Mouse (Mus musculus) heart, embryonic 16.5 days (tissue): ENCODE data around the gene Cntfr. TPM values are rescaled to one million over a fixed set of nuclear protein-coding genes. Genes with fewer than 3 reads are reported as not detected.
"Not testable (repeated sequence)": the region's sequence is repeated elsewhere in the genome, so short reads cannot be mapped to it uniquely, and the experiment has no call there.

Experiments used
- ATAC-seq: fragments of 200-750 bp; cut with Nextera tagmentation; replicated peaks from 2 replicates; pipeline ENCODE4 v1.8.0; 2017; ENCODE audit warnings: moderate number of reproducible peaks; ENCODE audit not compliant: insufficient read depth, low FRiP score; ENCODE audit errors: extremely low read depth
- H3K27ac ChIP-seq: fragments of 300-500 bp; sonication (generic); 2 replicates; pipeline ENCODE4 v1.5.1; 2014; ENCODE audit warnings: mild to moderate bottlenecking, low read length, control low read depth, moderate library complexity
- H3K27me3 ChIP-seq: fragments of 300-500 bp; sonication (generic); 2 replicates; pipeline ENCODE4 v1.6.1; 2014; ENCODE audit warnings: low read length, mixed read lengths; ENCODE audit not compliant: control insufficient read depth, insufficient read depth
- H3K36me3 ChIP-seq: fragments of 300-500 bp; sonication (generic); 2 replicates; pipeline ENCODE4 v1.6.1; 2014; ENCODE audit not compliant: control insufficient read depth, insufficient read depth
- H3K4me1 ChIP-seq: fragments of 300-500 bp; sonication (generic); 2 replicates; pipeline ENCODE4 v1.6.1; 2014; ENCODE audit warnings: low read length, mixed read lengths; ENCODE audit not compliant: control insufficient read depth, insufficient read depth
- H3K4me2 ChIP-seq: fragments of 300-500 bp; sonication (generic); 2 replicates; pipeline ENCODE4 v1.6.1; 2014; ENCODE audit warnings: low read depth, mild to moderate bottlenecking, control low read depth, low read length
- H3K4me3 ChIP-seq: fragments of 300-500 bp; sonication (generic); 2 replicates; pipeline ENCODE4 v1.5.1; 2014; ENCODE audit warnings: mild to moderate bottlenecking, control low read depth, low read length
- H3K9ac ChIP-seq: fragments of 300-500 bp; sonication (generic); 2 replicates; pipeline ENCODE4 v1.6.1; 2014; ENCODE audit warnings: low read length, control low read depth
- H3K9me3 ChIP-seq: fragments of 300-500 bp; sonication (generic); replicated peaks from 2 replicates; pipeline ENCODE4 v1.6.1; 2016; ENCODE audit warnings: low read length; ENCODE audit not compliant: control insufficient read depth
- WGBS: fragments of 180-500 bp; shearing (Covaris S2); extraction: QIAGEN DNeasy Blood & Tissue Kit; methylation state at CpG from one replicate; pipeline ENCODE4 v1.1.7; 2014; 5-methylcytosine and 5-hydroxymethylcytosine counted together
- polyA plus RNA-seq: library from polyadenylated mRNA; unstranded; fragments of >200 nt; fragmentation: Nextera tagmentation; extraction: Ambion mirVana; gene quantifications from 2 replicates; pipeline ENCODE4 v1.2.1, GENCODE M21; 2015

Gene Cntfr
- polyA plus RNA-seq, 1 experiment from 2014 or later: 1.5 TPM

DNA sequence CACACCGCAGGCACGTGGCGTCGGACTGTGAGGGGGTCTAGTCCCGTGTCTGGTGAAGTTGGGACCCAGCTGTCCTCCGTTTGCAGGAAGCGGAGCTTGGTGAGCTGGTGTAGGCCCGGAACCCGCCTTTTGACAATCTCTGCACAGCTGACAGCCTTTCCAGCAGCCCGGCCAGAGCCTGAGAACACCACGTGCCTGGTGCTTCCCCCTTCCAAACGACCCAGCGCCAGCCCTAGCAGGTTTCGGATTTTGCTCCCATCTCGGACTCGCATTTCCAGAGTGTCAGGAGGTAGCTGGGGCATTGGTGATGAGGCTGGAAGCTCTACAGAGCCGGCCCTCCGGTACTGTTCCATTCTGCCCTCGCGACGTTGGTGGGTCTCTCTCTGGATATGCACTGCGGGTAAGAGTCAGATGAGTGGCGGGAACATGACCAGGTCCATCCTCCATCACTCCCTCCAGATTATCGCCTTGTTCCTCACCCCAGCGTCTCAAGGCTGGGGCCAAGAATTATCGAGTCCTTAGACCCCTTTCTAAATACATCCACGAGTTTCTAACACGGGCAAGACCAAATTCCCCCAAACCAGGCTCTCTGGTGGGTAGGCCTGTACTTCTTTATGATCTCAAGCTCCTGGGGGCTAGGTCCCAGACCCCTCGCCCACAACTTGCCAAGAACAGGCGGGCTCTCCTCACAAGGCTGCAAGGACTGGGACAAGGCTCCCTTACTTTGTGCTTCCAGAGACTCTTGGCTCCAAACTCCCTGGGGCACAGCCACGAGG lies 15.7 kb upstream of the Cntfr start:
- H3K4me1 ChIP-seq: peaks cover 19% of the 10 kb centered on the region
- peak overlapping the region; percentile 88 for H3K4me3 ChIP-seq
- H3K27me3 ChIP-seq: no peaks in the 10 kb centered on the region
- H3K4me2 ChIP-seq: peak overlapping the region; percentile 81
- no peaks in the 10 kb centered on the region; the same call in 1 of the 2 replicates for H3K36me3 ChIP-seq
- peak overlapping the region; percentile 75 for H3K27ac ChIP-seq
- no peak; the same call in 1 of the 2 replicates for ATAC-seq
- 34% methylated on average over 31 of the region's 31 CpGs for WGBS
- H3K9ac ChIP-seq: peak overlapping the region; percentile 98
- no peaks in the 10 kb centered on the region for H3K9me3 ChIP-seq

DNA sequence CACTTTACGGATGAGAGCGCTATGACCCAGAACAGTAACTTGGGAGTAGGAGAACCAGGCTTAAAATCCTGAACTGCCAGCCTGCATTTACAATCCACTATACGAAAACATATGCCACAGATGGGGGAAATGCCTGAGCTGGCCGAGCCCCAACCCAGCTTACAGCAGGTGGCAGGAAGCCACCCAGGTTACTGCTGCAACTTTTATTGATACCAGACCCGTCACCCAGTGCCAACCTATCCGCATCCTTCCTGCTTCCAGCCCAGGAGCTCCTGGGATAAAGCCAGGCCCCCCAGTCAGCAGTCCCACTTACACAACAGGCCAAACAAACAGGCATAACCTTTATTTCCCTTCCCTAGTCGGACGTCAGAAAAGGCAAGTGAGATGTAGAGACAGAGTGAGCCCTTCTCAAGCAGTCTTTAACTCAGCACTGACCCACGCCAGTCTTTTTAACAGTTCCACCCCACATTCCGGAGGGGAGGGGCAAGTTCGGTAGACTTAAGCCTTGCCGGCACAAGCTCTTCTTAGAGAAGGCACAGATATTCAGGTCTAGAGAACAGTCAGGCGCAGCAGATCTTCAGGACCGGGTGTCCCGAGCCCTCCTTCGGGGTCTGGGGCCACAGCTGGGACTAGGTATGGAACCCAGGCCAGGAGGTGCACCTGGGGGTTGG lies 15.0 kb upstream of the Cntfr start:
- WGBS: 69% methylated on average over 16 of the region's 16 CpGs
- Histone ChIP-seq H3K4me1 (peaks cover 23% of the 10 kb centered on the region), H3K27ac (no peak overlapping the region)

DNA sequence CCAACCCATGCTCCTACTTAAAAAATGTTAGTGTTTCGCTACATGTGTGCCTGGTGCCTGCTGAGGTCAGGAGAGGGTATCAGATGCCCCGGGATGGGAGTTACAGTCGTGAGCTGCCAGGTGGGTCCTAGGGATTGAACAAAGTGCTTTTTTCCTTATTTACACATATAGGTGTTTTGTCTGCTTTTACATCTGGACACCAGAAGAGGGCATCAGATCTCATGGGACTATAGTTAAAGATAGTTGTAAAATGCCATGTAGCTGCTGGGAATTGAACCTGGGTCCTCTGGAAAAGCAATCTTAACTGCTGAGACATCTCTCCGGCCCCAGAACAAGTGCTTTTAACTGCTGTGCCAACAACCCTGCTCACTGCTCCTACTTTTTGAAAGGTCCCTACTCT lies 13.3 kb upstream of the Cntfr start:
- Histone ChIP-seq H3K36me3 (no peaks in the 10 kb centered on the region; the same call in 1 of the 2 replicates), H3K4me2 (no peak overlapping the region), H3K4me3 (no peak overlapping the region), H3K27ac (no peak overlapping the region), H3K9ac (no peak overlapping the region), H3K9me3 (no peaks in the 10 kb centered on the region), H3K4me1 (peaks cover 32% of the 10 kb centered on the region), H3K27me3 (no peaks in the 10 kb centered on the region)
- 59% methylated on average over 4 of the region's 4 CpGs for WGBS
- ATAC-seq: no peak

More for the DNA sequence above, 15.0 kb upstream of the Cntfr start:
- ATAC-seq: no peak
- H3K4me3 ChIP-seq: peak overlapping the region; percentile 88
- no peaks in the 10 kb centered on the region; the same call in 1 of the 2 replicates for H3K36me3 ChIP-seq
- H3K9ac ChIP-seq: peak overlapping the region; percentile 98
- peak overlapping the region; percentile 81 for H3K4me2 ChIP-seq
- H3K27me3 ChIP-seq: no peaks in the 10 kb centered on the region
- H3K9me3 ChIP-seq: no peaks in the 10 kb centered on the region

DNA sequence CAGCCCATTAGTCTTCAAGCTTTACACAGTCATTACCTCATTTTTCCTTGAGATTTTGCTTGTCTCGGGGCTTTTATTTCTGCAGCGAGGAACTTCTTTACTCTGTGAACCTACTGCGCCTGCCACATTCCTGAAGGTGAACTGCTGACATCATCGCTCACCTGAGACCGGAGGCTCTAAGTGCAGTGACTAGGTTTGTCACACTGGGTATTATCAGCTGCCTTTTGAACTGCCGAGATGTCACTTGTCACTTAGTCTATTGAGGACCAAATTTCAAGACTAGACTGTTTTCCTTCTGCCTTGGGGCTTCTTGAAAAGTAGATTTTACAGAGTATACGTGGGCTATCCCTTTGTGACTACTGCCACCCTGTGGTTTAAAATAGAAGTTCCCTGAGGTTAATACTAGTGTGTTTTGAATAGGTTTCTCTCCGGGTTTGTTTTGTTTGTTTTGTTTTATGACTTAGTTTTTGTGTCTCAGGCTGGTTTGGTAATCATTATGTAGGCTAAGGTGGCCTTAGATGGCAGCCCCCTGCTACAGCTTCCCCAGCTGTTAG lies 11.4 kb upstream of the Cntfr start:
- no peak for ATAC-seq
- no peak overlapping the region for H3K4me3 ChIP-seq
- peaks cover 27% of the 10 kb centered on the region for H3K4me1 ChIP-seq
- peaks cover 3% of the 10 kb centered on the region; the same call in 1 of the 2 replicates for H3K27me3 ChIP-seq
- no peaks in the 10 kb centered on the region; the same call in 1 of the 2 replicates for H3K36me3 ChIP-seq
- no peak overlapping the region for H3K27ac ChIP-seq
- no peak overlapping the region for H3K4me2 ChIP-seq
- no peaks in the 10 kb centered on the region for H3K9me3 ChIP-seq
- 38% methylated on average over 8 of the region's 8 CpGs for WGBS
- H3K9ac ChIP-seq: no peak overlapping the region

DNA sequence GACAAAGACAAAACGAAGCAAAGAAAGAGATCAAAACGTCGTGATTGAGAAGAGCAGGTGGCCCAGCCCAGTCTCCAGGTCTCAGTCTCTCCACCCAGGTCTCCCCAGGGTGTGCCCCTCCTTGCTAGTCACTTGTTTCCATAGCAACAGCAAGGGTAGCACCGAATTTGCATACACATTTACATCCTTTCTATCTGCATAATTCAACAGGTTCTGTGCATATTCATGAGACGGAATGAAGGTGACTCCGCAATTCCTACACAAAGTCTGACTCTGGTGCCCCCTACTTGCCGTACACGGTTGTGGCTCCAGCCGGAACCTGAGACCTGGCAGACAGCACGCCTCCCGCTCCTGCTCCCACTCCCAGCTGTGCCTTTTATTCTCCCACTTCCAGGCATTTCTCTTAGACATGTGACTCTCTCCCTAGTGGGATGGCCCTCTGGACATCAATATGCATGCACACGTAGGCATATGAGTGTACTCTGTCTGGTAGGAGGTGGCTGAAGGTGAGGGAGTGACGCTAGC lies 10.2 kb upstream of the Cntfr start:
- Histone ChIP-seq H3K4me1 (peaks cover 19% of the 10 kb centered on the region), H3K4me3 (no peak overlapping the region), H3K9ac (no peak overlapping the region), H3K27ac (no peak overlapping the region), H3K9me3 (no peaks in the 10 kb centered on the region), H3K4me2 (peak overlapping the region; percentile 12; the same call in 1 of the 2 replicates), H3K36me3 (no peaks in the 10 kb centered on the region; the same call in 1 of the 2 replicates), H3K27me3 (peaks cover 3% of the 10 kb centered on the region; the same call in 1 of the 2 replicates)
- peak; percentile 46; the same call in 1 of the 2 replicates for ATAC-seq
- WGBS: 4% methylated on average over 13 of the region's 13 CpGs

DNA sequence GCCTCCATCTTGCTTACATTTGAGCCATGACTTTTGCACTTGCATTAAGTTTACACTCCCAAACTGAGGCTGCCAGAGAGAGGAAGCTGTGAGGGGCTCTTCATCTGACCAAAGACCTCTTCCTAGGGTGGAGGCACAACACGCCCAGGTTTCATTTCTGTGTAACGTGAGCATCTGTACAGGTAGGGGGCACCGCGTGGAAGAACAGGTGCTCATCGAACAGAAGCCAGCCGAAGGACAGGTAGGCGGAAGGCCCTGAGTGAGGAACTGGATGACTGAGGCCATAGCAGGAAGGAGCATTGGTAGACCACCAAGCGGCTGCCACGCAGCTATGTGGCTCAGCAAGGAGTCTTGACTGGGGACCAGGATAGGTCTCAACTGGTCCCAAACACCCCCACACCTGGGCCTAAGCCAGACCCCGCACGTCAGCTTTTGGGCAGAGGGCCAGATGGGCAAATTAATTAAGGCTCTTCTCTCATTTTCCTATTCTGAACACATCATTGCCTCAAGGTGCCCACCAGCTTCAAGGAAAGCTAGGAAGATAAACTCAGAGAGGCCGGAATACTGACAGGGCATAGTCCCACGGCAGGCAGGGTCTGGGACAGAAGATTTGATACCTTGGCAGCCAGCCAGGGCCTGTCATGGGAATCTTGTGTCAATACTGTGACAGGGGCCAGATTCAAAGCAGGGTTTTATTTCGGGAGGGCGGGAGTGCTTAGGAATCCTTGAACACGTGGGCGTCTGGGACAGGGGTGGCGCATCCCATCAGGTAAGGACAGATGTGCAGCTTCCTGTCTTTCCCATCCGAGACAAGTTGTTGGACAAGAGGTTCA lies 9.2 kb upstream of the Cntfr start:
- 50% methylated on average over 19 of the region's 19 CpGs for WGBS
- no peaks in the 10 kb centered on the region; the same call in 1 of the 2 replicates for H3K36me3 ChIP-seq
- H3K9ac ChIP-seq: no peak overlapping the region
- no peak overlapping the region for H3K4me3 ChIP-seq
- no peak overlapping the region for H3K4me2 ChIP-seq
- no peak for ATAC-seq
- no peaks in the 10 kb centered on the region for H3K9me3 ChIP-seq
- peaks cover 3% of the 10 kb centered on the region; the same call in 1 of the 2 replicates for H3K27me3 ChIP-seq
- peaks cover 13% of the 10 kb centered on the region for H3K4me1 ChIP-seq
- H3K27ac ChIP-seq: no peak overlapping the region

DNA sequence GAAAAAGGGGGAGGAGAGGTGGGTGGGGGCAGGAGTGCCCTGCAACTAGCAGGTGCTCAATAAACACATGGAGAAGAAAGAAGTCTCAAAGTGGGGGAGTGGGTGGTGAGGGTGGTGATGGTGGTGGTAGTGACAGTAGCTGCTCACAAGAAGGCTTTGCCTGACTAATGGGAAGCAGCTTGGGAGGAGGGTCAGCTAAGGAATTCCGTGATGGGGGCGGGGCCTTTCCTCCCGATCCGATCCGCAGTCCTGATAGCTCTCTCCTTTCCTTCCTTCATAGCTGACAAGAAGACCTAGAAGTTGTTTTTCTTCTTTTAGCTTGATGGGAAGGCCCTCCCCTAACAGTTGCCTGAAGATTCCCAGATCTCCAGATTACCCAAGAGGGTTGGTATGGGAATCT lies 7.8 kb upstream of the Cntfr start:
- H3K4me3 ChIP-seq: no peak overlapping the region
- ATAC-seq: no peak
- H3K4me2 ChIP-seq: no peak overlapping the region
- no peak overlapping the region for H3K27ac ChIP-seq
- no peaks in the 10 kb centered on the region for H3K36me3 ChIP-seq
- H3K27me3 ChIP-seq: peaks cover 3% of the 10 kb centered on the region; the same call in 1 of the 2 replicates
- H3K9ac ChIP-seq: no peak overlapping the region
- no peaks in the 10 kb centered on the region for H3K9me3 ChIP-seq
- peaks cover 13% of the 10 kb centered on the region for H3K4me1 ChIP-seq
- WGBS: 11% methylated on average over 5 of the region's 5 CpGs

DNA sequence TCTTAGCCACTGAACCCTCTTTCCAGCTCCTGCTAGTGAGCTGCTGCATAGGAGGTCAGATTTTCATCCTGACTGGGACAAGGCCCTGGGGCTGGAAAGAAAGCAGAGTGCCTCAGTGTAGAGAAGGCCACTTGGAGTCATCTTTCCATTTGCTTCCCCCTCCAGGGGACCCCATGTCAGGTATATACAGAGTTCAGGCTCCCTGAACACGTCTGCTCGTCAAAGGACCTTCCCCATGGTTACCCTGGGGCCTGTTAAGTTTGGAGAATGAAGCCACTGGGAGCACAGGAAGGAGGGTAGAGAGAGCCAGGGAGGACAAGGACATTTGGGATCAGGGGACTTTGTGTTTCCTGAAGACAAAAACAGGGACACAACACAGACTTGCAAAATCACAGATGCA lies 5.3 kb upstream of the Cntfr start:
- peaks cover 11% of the 10 kb centered on the region for H3K4me1 ChIP-seq
- H3K9ac ChIP-seq, H3K9me3 ChIP-seq, H3K4me3 ChIP-seq, H3K4me2 ChIP-seq, H3K27ac ChIP-seq, H3K27me3 ChIP-seq, H3K36me3 ChIP-seq, ATAC-seq: not testable (repeated sequence)
- 71% methylated on average over 2 of the region's 2 CpGs for WGBS
